Mouse (Mus musculus) midbrain, embryonic 16.5 days (tissue): Measurements from ENCODE around the gene Ep400. TPM values are rescaled to one million over a fixed set of nuclear protein-coding genes. Genes with fewer than 3 reads are reported as not detected.

Experiments
- ATAC-seq: fragments of 200-750 bp; cut with Nextera tagmentation; 2 replicates; pipeline ENCODE4 v1.8.0; 2017; ENCODE audit warnings: moderate TSS enrichment
- H3K27ac ChIP-seq: fragments of 300-500 bp; sonication (generic); 2 replicates; pipeline ENCODE4 v1.5.1; 2014; ENCODE audit warnings: mild to moderate bottlenecking, low read length, mixed read lengths
- H3K27me3 ChIP-seq: fragments of 300-500 bp; sonication (generic); 2 replicates; pipeline ENCODE4 v1.6.1; 2014; ENCODE audit warnings: low read depth, low read length, mixed read lengths; ENCODE audit not compliant: control insufficient read depth, insufficient read depth
- H3K36me3 ChIP-seq: fragments of 300-500 bp; sonication (generic); 2 replicates; pipeline ENCODE4 v1.6.1; 2014; ENCODE audit warnings: mild to moderate bottlenecking, low read length, moderate library complexity, mixed read lengths; ENCODE audit not compliant: control insufficient read depth, insufficient read depth
- H3K4me1 ChIP-seq: fragments of 300-500 bp; sonication (generic); 2 replicates; pipeline ENCODE4 v1.6.1; 2014; ENCODE audit warnings: mild to moderate bottlenecking, low read length, mixed read lengths; ENCODE audit not compliant: control insufficient read depth, insufficient read depth
- H3K4me2 ChIP-seq: fragments of 300-500 bp; sonication (generic); 2 replicates; pipeline ENCODE4 v1.6.1; 2014; ENCODE audit warnings: mild to moderate bottlenecking, low read length, mixed read lengths
- H3K4me3 ChIP-seq: fragments of 300-500 bp; sonication (generic); 2 replicates; pipeline ENCODE4 v1.5.1; 2014; ENCODE audit warnings: low read depth, mild to moderate bottlenecking, low read length, moderate library complexity, mixed read lengths
- H3K9ac ChIP-seq: fragments of 300-500 bp; sonication (generic); 2 replicates; pipeline ENCODE4 v1.6.1; 2014; ENCODE audit warnings: low read depth, low read length, mixed read lengths
- H3K9me3 ChIP-seq: fragments of 300-500 bp; sonication (generic); replicated peaks from 2 replicates; pipeline ENCODE4 v1.6.1; 2014; ENCODE audit warnings: mild to moderate bottlenecking, low read length, mixed read lengths; ENCODE audit not compliant: control insufficient read depth, poor library complexity, severe bottlenecking
- WGBS: fragments of 180-500 bp; shearing (Covaris S2); extraction: QIAGEN DNeasy Blood & Tissue Kit; methylation state at CpG from one replicate; pipeline ENCODE4 v1.1.7; 2014; 5-methylcytosine and 5-hydroxymethylcytosine counted together
- microRNA-seq: library from miRNA; unstranded; fragments of <30 nt; microRNA quantifications from one replicate; pipeline ENCODE4, GENCODE M21; 2017
- polyA plus RNA-seq: library from polyadenylated mRNA; unstranded; fragments of >200 nt; fragmentation: Nextera tagmentation; extraction: Ambion mirVana; gene quantifications from 2 replicates; pipeline ENCODE4 v1.2.1, GENCODE M21; 2015

Gene Ep400
- polyA plus RNA-seq, 1 experiment from 2014 or later = 51.6 TPM

GRCm38 (mm10) chr5:110628156-110628555 lies 142.4 kb downstream of the Ep400 start:
- H3K4me3 ChIP-seq = no peak overlapping the region
- H3K36me3 ChIP-seq = no peaks in the 10 kb centered on the region
- no peak for ATAC-seq
- H3K4me2 ChIP-seq = no peak overlapping the region
- no peaks in the 10 kb centered on the region for H3K9me3 ChIP-seq
- no peaks in the 10 kb centered on the region for H3K4me1 ChIP-seq
- no peak overlapping the region for H3K27ac ChIP-seq
- 22% methylated on average over 18 of the region's 19 CpGs for WGBS
- peak overlapping the region; percentile 20; the same call in 1 of the 2 replicates for H3K9ac ChIP-seq
- H3K27me3 ChIP-seq = no peaks in the 10 kb centered on the region

GRCm38 (mm10) chr5:110627351-110627750 lies 143.2 kb downstream of the Ep400 start:
- Histone ChIP-seq H3K9me3 (no peaks in the 10 kb centered on the region), H3K9ac (no peak overlapping the region), H3K27me3 (no peaks in the 10 kb centered on the region), H3K4me2 (no peak overlapping the region), H3K36me3 (no peaks in the 10 kb centered on the region), H3K4me3 (no peak overlapping the region), H3K4me1 (no peaks in the 10 kb centered on the region), H3K27ac (no peak overlapping the region)
- WGBS = 70% methylated on average over 10 of the region's 10 CpGs
- no peak for ATAC-seq

- WGBS = 77% methylated on average over 2 of the region's 2 CpGs
- no peak overlapping the region for H3K27ac ChIP-seq
- H3K4me1 ChIP-seq = no peaks in the 10 kb centered on the region
- no peak overlapping the region for H3K4me3 ChIP-seq
- ATAC-seq = no peak
- no peak overlapping the region for H3K9ac ChIP-seq
- H3K9me3 ChIP-seq = no peaks in the 10 kb centered on the region
- no peaks in the 10 kb centered on the region for H3K27me3 ChIP-seq
- no peak overlapping the region for H3K4me2 ChIP-seq
- peaks cover 2% of the 10 kb centered on the region for H3K36me3 ChIP-seq
Observed at GRCm38 (mm10) chr5:110624319-110624718, 146.2 kb downstream of the Ep400 start.

- no peak overlapping the region for H3K27ac ChIP-seq
- no peaks in the 10 kb centered on the region for H3K4me1 ChIP-seq
- peaks cover 16% of the 10 kb centered on the region for H3K36me3 ChIP-seq
- H3K4me3 ChIP-seq = no peak overlapping the region
- ATAC-seq = no peak
- no peak overlapping the region for H3K4me2 ChIP-seq
- no peaks in the 10 kb centered on the region for H3K27me3 ChIP-seq
- H3K9me3 ChIP-seq = no peaks in the 10 kb centered on the region
- H3K9ac ChIP-seq = no peak overlapping the region
- 89% methylated on average over 6 of the region's 6 CpGs for WGBS
Observed at GRCm38 (mm10) chr5:110619226-110619625, 151.3 kb downstream of the Ep400 start.

Small RNA genes lying within 50 kb of the gene (microRNA-seq; reads per million reads assigned to microRNA genes)
- gene Mir7026 = 3.3 reads per million, percentile 16 among the genes with 10 or more reads in this experiment

Other genes with a start within 250 kb of the Ep400 start
- 22.5 and 23.1 TPM in 2 replicates for gene Galnt9, start 226.4 kb downstream of the Ep400 start, polyA plus RNA-seq
- gene Noc4l, start 117.3 kb downstream of the Ep400 start, polyA plus RNA-seq = 46.0 and 47.6 TPM in 2 replicates
- gene Ddx51, start 117.3 kb downstream of the Ep400 start, polyA plus RNA-seq = 18.0 and 18.1 TPM in 2 replicates
- gene Pus1, start 9.9 kb upstream of the Ep400 start, polyA plus RNA-seq = 18.2 and 18.6 TPM in 2 replicates
- gene Ulk1, start 39.4 kb upstream of the Ep400 start, polyA plus RNA-seq = 29.9 and 31.5 TPM in 2 replicates
- gene Hscb, start 69.1 kb upstream of the Ep400 start, polyA plus RNA-seq = 7.7 and 8.7 TPM in 2 replicates
- gene Chek2, start 69.3 kb upstream of the Ep400 start, polyA plus RNA-seq = 4.4 and 4.5 TPM in 2 replicates
- gene Ttc28, start 109.1 kb upstream of the Ep400 start, polyA plus RNA-seq = 16.6 and 17.1 TPM in 2 replicates